Mouse (Mus musculus): Measurements from ENCODE around the gene Tmem256. TPM values are rescaled to one million over a fixed set of nuclear protein-coding genes. Genes with fewer than 3 reads are reported as not detected.
A peak's percentile ranks its signal among the peaks of the same experiment; 100 is the strongest.

The Tmem256 gene
- total and polyA plus RNA-seq, 3 experiments: 185 to 327 (median 206) TPM

DNA sequence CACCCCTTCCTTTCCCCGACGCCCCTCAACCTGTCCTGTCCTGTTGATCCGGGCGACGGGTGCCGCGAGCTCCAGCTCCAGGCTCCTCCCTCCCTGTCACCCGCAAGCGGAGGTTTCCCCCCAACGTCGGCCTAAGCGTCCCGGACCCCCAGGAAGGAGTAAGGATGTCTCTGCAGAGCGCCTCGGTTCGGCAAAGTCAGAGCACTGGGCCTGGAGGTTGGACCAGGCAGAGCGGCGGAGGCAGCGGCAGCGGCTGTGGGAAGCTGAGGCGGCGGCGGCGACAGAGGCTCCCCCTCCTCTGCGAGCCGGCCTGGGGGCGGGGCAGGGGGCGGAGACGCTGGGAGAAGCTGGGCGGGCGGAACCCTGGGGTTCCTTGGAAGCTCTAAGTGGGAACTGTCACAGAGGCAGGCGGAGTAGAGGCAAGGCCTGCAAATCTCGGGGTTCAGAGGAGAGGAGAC, 35.6 kb upstream of the Tmem256 start:
- no peak overlapping the region for H3K27ac ChIP-seq (ENCODE audit: insufficient read depth, low read depth)
- H3K4me2 ChIP-seq (ENCODE audit: insufficient read depth, low read depth, poor library complexity, severe bottlenecking): peak overlapping the region; percentile 72
- H3K9me3 ChIP-seq (replicated peaks; ENCODE audit: low read length): peaks cover 24% of the 10 kb centered on the region
- peaks cover 12 to 50% of the 10 kb centered on the region in 2 experiments for H3K4me1 ChIP-seq (ENCODE audit: control insufficient read depth in 1 of 2, insufficient read depth in 2 of 2)
- no peaks in the 10 kb centered on the region for H3K79me2 ChIP-seq (replicated peaks; ENCODE audit: control insufficient read depth, extremely low read depth, insufficient read depth, poor library complexity, severe bottlenecking)
- no peak for DNase-seq (ENCODE audit: extremely low read depth)
- peak overlapping the region; percentile 27; the same call in 1 of the 2 replicates for H3K9ac ChIP-seq (ENCODE audit: insufficient read depth, low read depth)
- peaks cover 45% of the 10 kb centered on the region for H3K27me3 ChIP-seq (replicated peaks)
- H3K36me3 ChIP-seq (replicated peaks in 1 of 2; ENCODE audit: control insufficient read depth in 1 of 2, insufficient read depth in 1 of 2, low read length in 1 of 2): no peaks in the 10 kb centered on the region
- dilution Hi-C loops (cut with MboI; ENCODE audit: extremely low pct_ligation_motif_present, extremely low pct_unique_long_range_greater_than_20kb, low sequenced_read_pairs) (no loop called here), in situ Hi-C loops (cut with MboI; ENCODE audit: low pct_ligation_motif_present, low pct_unique_long_range_greater_than_20kb, low sequenced_read_pairs) (loop anchor here (5.0 kb wide), 1 partner anchor 75 kb away; the partner anchor contains the start of gene Tmem95)
- TF ChIP-seq UBTF (IDR thresholded peaks at IDR 0.05; ENCODE audit: low read depth, low read length) (no peak), SIN3A (IDR thresholded peaks at IDR 0.05; ENCODE audit: low read length) (peak; percentile 28; the same call in 1 of the 2 replicates)
- peak overlapping the region; percentile 39 to 57 (median 42) for H3K4me3 ChIP-seq (replicated peaks in 1 of 3; ENCODE audit: low read depth in 2 of 3, low read length in 2 of 3, poor library complexity in 1 of 3)

DNA sequence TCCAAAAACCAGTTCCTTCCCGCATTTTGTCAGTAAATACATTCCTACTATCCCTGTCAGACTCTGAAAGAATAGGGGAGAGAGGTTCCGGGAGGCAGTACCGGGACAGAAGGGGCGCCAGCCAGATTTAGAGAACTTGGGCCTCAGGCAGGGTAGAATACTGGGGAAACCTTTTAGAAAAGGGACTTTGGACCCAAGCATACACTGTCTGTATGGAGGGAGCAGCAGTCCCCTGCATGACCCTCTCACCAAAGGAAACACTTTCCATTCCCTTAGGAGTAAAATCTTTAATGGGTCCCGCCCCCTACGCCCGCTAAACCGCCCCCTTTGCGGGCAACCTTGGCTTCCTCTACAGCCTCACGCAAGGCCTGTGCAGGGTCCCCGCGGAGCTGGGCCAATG, 35.0 kb upstream of the Tmem256 start:
- peaks cover 12 to 43% of the 10 kb centered on the region in 2 experiments for H3K4me1 ChIP-seq (ENCODE audit: control insufficient read depth in 1 of 2, insufficient read depth in 2 of 2)
- no peak for DNase-seq (ENCODE audit: extremely low read depth)
- TF ChIP-seq E2F4 (IDR thresholded peaks at IDR 0.05; ENCODE audit: insufficient replicate concordance, low read depth, low read length) (no peak), TBP (conservative IDR thresholded peaks at IDR 0.05; ENCODE audit: low read depth, low read length) (0 out of 2 replicates have a peak, but pooled peaks have one; percentile 11)
- peaks cover 48% of the 10 kb centered on the region for H3K27me3 ChIP-seq (replicated peaks)
- in situ Hi-C loops (cut with MboI; ENCODE audit: low pct_ligation_motif_present, low pct_unique_long_range_greater_than_20kb, low sequenced_read_pairs) (loop anchor here (5.0 kb wide), 1 partner anchor 74 kb away; the partner anchor contains the start of gene Tmem95), dilution Hi-C loops (cut with MboI; ENCODE audit: extremely low pct_ligation_motif_present, extremely low pct_unique_long_range_greater_than_20kb, low sequenced_read_pairs) (no loop called here)
- H3K79me2 ChIP-seq (replicated peaks; ENCODE audit: control insufficient read depth, extremely low read depth, insufficient read depth, poor library complexity, severe bottlenecking): no peaks in the 10 kb centered on the region
- no peaks in the 10 kb centered on the region for H3K36me3 ChIP-seq (replicated peaks in 1 of 2; ENCODE audit: control insufficient read depth in 1 of 2, insufficient read depth in 1 of 2, low read length in 1 of 2)
- H3K9ac ChIP-seq (ENCODE audit: insufficient read depth, low read depth): peak overlapping the region; percentile 2; the same call in 1 of the 2 replicates
- H3K4me3 ChIP-seq (replicated peaks in 1 of 3; ENCODE audit: low read depth in 2 of 3, low read length in 2 of 3, poor library complexity in 1 of 3): peak overlapping the region; percentile 11 to 39 (median 37)
- no peak overlapping the region for H3K27ac ChIP-seq (ENCODE audit: insufficient read depth, low read depth)
- peak overlapping the region; percentile 72 for H3K4me2 ChIP-seq (ENCODE audit: insufficient read depth, low read depth, poor library complexity, severe bottlenecking)
- peaks cover 24% of the 10 kb centered on the region for H3K9me3 ChIP-seq (replicated peaks; ENCODE audit: low read length)

DNA sequence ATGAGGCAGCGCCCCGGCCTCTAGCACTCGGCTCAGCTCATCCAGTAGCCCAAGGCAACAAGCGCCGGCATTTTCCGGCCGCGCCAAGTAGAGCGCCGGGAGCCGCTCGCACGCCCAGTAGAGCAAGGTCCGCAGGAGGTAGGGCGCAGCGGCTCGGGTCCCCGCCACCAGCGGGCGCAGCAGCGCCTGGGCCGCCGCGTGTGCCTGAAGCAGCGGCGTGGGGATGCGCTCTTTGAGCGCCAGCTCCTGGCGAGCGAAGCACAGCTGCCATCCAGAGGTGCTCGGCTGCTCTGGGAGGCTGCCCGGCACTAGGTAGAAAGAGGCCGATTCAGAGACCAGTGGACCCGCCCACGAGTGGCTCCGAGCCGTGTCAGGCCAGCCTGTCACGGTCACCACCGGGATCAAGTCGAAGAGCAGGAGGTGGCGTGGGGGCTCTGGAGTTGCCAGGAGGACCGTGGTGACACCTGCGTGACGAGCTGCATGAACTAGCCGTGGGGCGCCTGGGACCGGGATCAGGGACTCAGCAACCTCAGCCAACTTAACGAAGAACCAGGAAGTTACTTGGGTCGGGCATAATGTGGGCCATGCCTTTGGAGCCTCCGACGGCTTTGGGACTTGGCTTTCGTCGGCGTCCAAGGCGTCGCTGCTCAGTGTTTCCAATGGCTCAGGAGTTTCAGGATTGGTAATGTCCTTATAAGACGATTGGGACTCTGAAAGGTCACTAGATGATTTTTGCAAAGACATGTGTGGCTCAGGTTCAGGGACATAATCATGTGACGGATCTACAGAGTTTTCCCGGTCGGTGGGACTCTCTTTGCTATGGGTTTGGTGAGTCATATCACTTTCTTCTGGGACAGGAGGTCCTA, 34.3 kb upstream of the Tmem256 start:
- Histone ChIP-seq H3K4me3 (replicated peaks in 1 of 3; ENCODE audit: low read depth in 2 of 3, low read length in 2 of 3, poor library complexity in 1 of 3) (peak overlapping the region; percentile 11 to 39 (median 31)), H3K9me3 (replicated peaks; ENCODE audit: low read length) (peaks cover 24% of the 10 kb centered on the region), H3K27ac (ENCODE audit: insufficient read depth, low read depth) (no peak overlapping the region), H3K9ac (ENCODE audit: insufficient read depth, low read depth) (peak overlapping the region; percentile 2; the same call in 1 of the 2 replicates), H3K36me3 (replicated peaks in 1 of 2; ENCODE audit: control insufficient read depth in 1 of 2, insufficient read depth in 1 of 2, low read length in 1 of 2) (no peaks in the 10 kb centered on the region), H3K4me1 (ENCODE audit: control insufficient read depth in 1 of 2, insufficient read depth in 2 of 2) (peaks cover 11 to 38% of the 10 kb centered on the region in 2 experiments), H3K27me3 (replicated peaks) (peaks cover 50% of the 10 kb centered on the region), H3K79me2 (replicated peaks; ENCODE audit: control insufficient read depth, extremely low read depth, insufficient read depth, poor library complexity, severe bottlenecking) (no peaks in the 10 kb centered on the region), H3K4me2 (ENCODE audit: insufficient read depth, low read depth, poor library complexity, severe bottlenecking) (peak overlapping the region; percentile 72)
- dilution Hi-C loops (cut with MboI; ENCODE audit: extremely low pct_ligation_motif_present, extremely low pct_unique_long_range_greater_than_20kb, low sequenced_read_pairs): no loop called here
- in situ Hi-C loops (cut with MboI; ENCODE audit: low pct_ligation_motif_present, low pct_unique_long_range_greater_than_20kb, low sequenced_read_pairs): loop anchor here (5.0 kb wide), 1 partner anchor 73 kb away; the partner anchor contains the start of gene Tmem95
- peak; percentile 72 for DNase-seq (ENCODE audit: extremely low read depth)
- TF ChIP-seq ETS1 (conservative IDR thresholded peaks at IDR 0.05; ENCODE audit: low read depth, low read length) (no peak), CHD2 (IDR thresholded peaks at IDR 0.05; ENCODE audit: low read length) (no peak), CTCF (conservative IDR thresholded peaks at IDR 0.05 in 1 of 2, IDR thresholded peaks at IDR 0.05 in 1 of 2; ENCODE audit: low read depth in 2 of 2, low read length in 2 of 2) (peak in 1 of 2 experiments; percentile 98; a peak in 2 of 4 replicates), IRF4 (IDR thresholded peaks at IDR 0.05; ENCODE audit: low read depth, low read length) (no peak; the same call in none of the 2 replicates), POLR2AphosphoS2 (IDR thresholded peaks at IDR 0.05; ENCODE audit: low read depth, low read length) (no peak), SIN3A (IDR thresholded peaks at IDR 0.05; ENCODE audit: low read length) (peak; percentile 60), MEF2A (IDR thresholded peaks at IDR 0.05; ENCODE audit: borderline replicate concordance, low read depth, low read length) (peak; percentile 80; the same call in 1 of the 2 replicates), ZKSCAN1 (IDR thresholded peaks at IDR 0.05; ENCODE audit: borderline replicate concordance, low read depth, low read length) (no peak), RCOR1 (conservative IDR thresholded peaks at IDR 0.05; ENCODE audit: low read depth, low read length) (0 out of 2 replicates have a peak, but pooled peaks have one; percentile 29), MAFK (IDR thresholded peaks at IDR 0.05; ENCODE audit: insufficient replicate concordance, low read length) (peak; percentile 20; the same call in 1 of the 2 replicates), POLR2A (IDR thresholded peaks at IDR 0.05; ENCODE audit: low read depth, low read length) (peak; percentile 57), MXI1 (IDR thresholded peaks at IDR 0.05; ENCODE audit: low read depth, low read length) (peak; percentile 88), RAD21 (IDR thresholded peaks at IDR 0.05; ENCODE audit: low read depth, low read length) (peak; percentile 87), USF2 (conservative IDR thresholded peaks at IDR 0.05; ENCODE audit: low read depth, low read length) (no peak), SMC3 (IDR thresholded peaks at IDR 0.05; ENCODE audit: low read depth, low read length) (peak; percentile 95), MYC (IDR thresholded peaks at IDR 0.05; ENCODE audit: low read depth, low read length) (peak; percentile 84; the same call in 1 of the 2 replicates), HCFC1 (IDR thresholded peaks at IDR 0.05; ENCODE audit: low read depth, low read length) (peak; percentile 43), MAX (IDR thresholded peaks at IDR 0.05; ENCODE audit: low read length) (peak; percentile 89), TCF12 (IDR thresholded peaks at IDR 0.05; ENCODE audit: low read depth, low read length) (peak; percentile 63)

All from CH12.LX (cell line).